Mouse (Mus musculus): ENCODE measurements at regions not wholly inside any gene's neighbourhood (a gene's known extent, or its start where the extent isn't known, plus 50 kb on each side); places are given as distances from the start of the nearest gene placed in this dataset.
A peak's percentile ranks its signal among the peaks of the same experiment; 100 is the strongest.

- Histone ChIP-seq H3K9ac (ENCODE audit: low read depth, low read length) (no peak overlapping the region), H3K4me2 (ENCODE audit: low read depth, low read length) (no peak overlapping the region), H3K9me3 (replicated peaks; ENCODE audit: control insufficient read depth, low read length) (no peaks in the 10 kb centered on the region), H3K4me3 (ENCODE audit: low read depth, low read length) (no peak overlapping the region), H3K27me3 (ENCODE audit: control insufficient read depth, insufficient read depth, low read depth, low read length) (no peaks in the 10 kb centered on the region), H3K4me1 (ENCODE audit: control insufficient read depth, low read depth, low read length) (no peaks in the 10 kb centered on the region), H3K27ac (ENCODE audit: low read length) (no peak overlapping the region), H3K36me3 (ENCODE audit: control insufficient read depth, insufficient read depth) (no peaks in the 10 kb centered on the region)
- peak; percentile 76 for ATAC-seq (ENCODE audit: low read depth)
Observed at GRCm38 (mm10) chr10:30132243-30132642, 68.1 kb downstream of the Cenpw start.

- Histone ChIP-seq H3K27ac (ENCODE audit: low read length) (no peak overlapping the region), H3K4me2 (ENCODE audit: low read depth, low read length) (no peak overlapping the region), H3K36me3 (ENCODE audit: control insufficient read depth, insufficient read depth) (no peaks in the 10 kb centered on the region), H3K4me3 (ENCODE audit: low read depth, low read length) (no peak overlapping the region), H3K9me3 (replicated peaks; ENCODE audit: control insufficient read depth, low read length) (no peaks in the 10 kb centered on the region), H3K9ac (ENCODE audit: low read depth, low read length) (no peak overlapping the region), H3K27me3 (ENCODE audit: control insufficient read depth, insufficient read depth, low read depth, low read length) (no peaks in the 10 kb centered on the region), H3K4me1 (ENCODE audit: control insufficient read depth, low read depth, low read length) (no peaks in the 10 kb centered on the region)
- no peak for ATAC-seq (ENCODE audit: low read depth)
- WGBS (ENCODE audit: insufficient replicate concordance), result 40% methylated on average over 3 of the region's 3 CpGs
Observed at GRCm38 (mm10) chr10:30110341-30110740, 90.0 kb downstream of the Cenpw start.

GRCm38 (mm10) chr10:30102443-30102842 lies 97.9 kb downstream of the Cenpw start:
- H3K9ac ChIP-seq (ENCODE audit: low read depth, low read length), result no peak overlapping the region

GRCm38 (mm10) chr10:30094603-30095002 lies 105.8 kb downstream of the Cenpw start:
- no peak overlapping the region for H3K4me3 ChIP-seq (ENCODE audit: low read depth, low read length)
- H3K9ac ChIP-seq (ENCODE audit: low read depth, low read length), result no peak overlapping the region
- H3K36me3 ChIP-seq (ENCODE audit: control insufficient read depth, insufficient read depth), result no peaks in the 10 kb centered on the region
- H3K4me2 ChIP-seq (ENCODE audit: low read depth, low read length), result no peak overlapping the region
- H3K4me1 ChIP-seq (ENCODE audit: control insufficient read depth, low read depth, low read length), result no peaks in the 10 kb centered on the region
- ATAC-seq (ENCODE audit: low read depth), result no peak
- no peaks in the 10 kb centered on the region for H3K9me3 ChIP-seq (replicated peaks; ENCODE audit: control insufficient read depth, low read length)
- no peaks in the 10 kb centered on the region for H3K27me3 ChIP-seq (ENCODE audit: control insufficient read depth, insufficient read depth, low read depth, low read length)
- no peak overlapping the region for H3K27ac ChIP-seq (ENCODE audit: low read length)

More at GRCm38 (mm10) chr10:30102443-30102842, 97.9 kb downstream of the Cenpw start:
- Histone ChIP-seq H3K4me1 (ENCODE audit: control insufficient read depth, low read depth, low read length) (no peaks in the 10 kb centered on the region), H3K4me2 (ENCODE audit: low read depth, low read length) (no peak overlapping the region), H3K36me3 (ENCODE audit: control insufficient read depth, insufficient read depth) (no peaks in the 10 kb centered on the region), H3K4me3 (ENCODE audit: low read depth, low read length) (no peak overlapping the region), H3K27me3 (ENCODE audit: control insufficient read depth, insufficient read depth, low read depth, low read length) (no peaks in the 10 kb centered on the region), H3K9me3 (replicated peaks; ENCODE audit: control insufficient read depth, low read length) (no peaks in the 10 kb centered on the region), H3K27ac (ENCODE audit: low read length) (no peak overlapping the region)
- ATAC-seq (ENCODE audit: low read depth), result no peak

- no peak overlapping the region for H3K27ac ChIP-seq (ENCODE audit: low read length)
- no peak for ATAC-seq (ENCODE audit: low read depth)
- H3K27me3 ChIP-seq (ENCODE audit: control insufficient read depth, insufficient read depth, low read depth, low read length), result no peaks in the 10 kb centered on the region
- H3K4me1 ChIP-seq (ENCODE audit: control insufficient read depth, low read depth, low read length), result no peaks in the 10 kb centered on the region
- H3K9ac ChIP-seq (ENCODE audit: low read depth, low read length), result no peak overlapping the region
- H3K36me3 ChIP-seq (ENCODE audit: control insufficient read depth, insufficient read depth), result no peaks in the 10 kb centered on the region
- no peak overlapping the region for H3K4me2 ChIP-seq (ENCODE audit: low read depth, low read length)
- no peaks in the 10 kb centered on the region for H3K9me3 ChIP-seq (replicated peaks; ENCODE audit: control insufficient read depth, low read length)
- 10% methylated on average over 1 of the region's 1 CpGs for WGBS (ENCODE audit: insufficient replicate concordance)
- H3K4me3 ChIP-seq (ENCODE audit: low read depth, low read length), result no peak overlapping the region
Observed at GRCm38 (mm10) chr10:30091549-30091948, 108.8 kb downstream of the Cenpw start.

GRCm38 (mm10) chr10:30089406-30089805 lies 111.0 kb downstream of the Cenpw start:
- Histone ChIP-seq H3K27ac (ENCODE audit: low read length) (no peak overlapping the region), H3K27me3 (ENCODE audit: control insufficient read depth, insufficient read depth, low read depth, low read length) (no peaks in the 10 kb centered on the region), H3K4me1 (ENCODE audit: control insufficient read depth, low read depth, low read length) (no peaks in the 10 kb centered on the region), H3K9ac (ENCODE audit: low read depth, low read length) (no peak overlapping the region), H3K4me2 (ENCODE audit: low read depth, low read length) (no peak overlapping the region), H3K36me3 (ENCODE audit: control insufficient read depth, insufficient read depth) (no peaks in the 10 kb centered on the region), H3K9me3 (replicated peaks; ENCODE audit: control insufficient read depth, low read length) (no peaks in the 10 kb centered on the region), H3K4me3 (ENCODE audit: low read depth, low read length) (no peak overlapping the region)
- WGBS (ENCODE audit: insufficient replicate concordance), result 37% methylated on average over 7 of the region's 7 CpGs
- peak; percentile 27; the same call in 1 of the 2 replicates for ATAC-seq (ENCODE audit: low read depth)

- Histone ChIP-seq H3K9me3 (replicated peaks; ENCODE audit: control insufficient read depth, low read length) (no peaks in the 10 kb centered on the region), H3K9ac (ENCODE audit: low read depth, low read length) (no peak overlapping the region), H3K4me3 (ENCODE audit: low read depth, low read length) (no peak overlapping the region), H3K27me3 (ENCODE audit: control insufficient read depth, insufficient read depth, low read depth, low read length) (no peaks in the 10 kb centered on the region), H3K36me3 (ENCODE audit: control insufficient read depth, insufficient read depth) (no peaks in the 10 kb centered on the region), H3K27ac (ENCODE audit: low read length) (no peak overlapping the region), H3K4me2 (ENCODE audit: low read depth, low read length) (no peak overlapping the region), H3K4me1 (ENCODE audit: control insufficient read depth, low read depth, low read length) (no peaks in the 10 kb centered on the region)
- ATAC-seq (ENCODE audit: low read depth), result no peak
- WGBS (ENCODE audit: insufficient replicate concordance), result 65% methylated on average over 5 of the region's 5 CpGs
Observed at GRCm38 (mm10) chr10:30085059-30085458, 115.3 kb downstream of the Cenpw start.

GRCm38 (mm10) chr10:30066692-30067091 lies 133.7 kb downstream of the Cenpw start:
- no peaks in the 10 kb centered on the region for H3K27me3 ChIP-seq (ENCODE audit: control insufficient read depth, insufficient read depth, low read depth, low read length)
- no peak overlapping the region for H3K27ac ChIP-seq (ENCODE audit: low read length)
- H3K36me3 ChIP-seq (ENCODE audit: control insufficient read depth, insufficient read depth), result no peaks in the 10 kb centered on the region
- H3K9me3 ChIP-seq (replicated peaks; ENCODE audit: control insufficient read depth, low read length), result no peaks in the 10 kb centered on the region
- H3K4me3 ChIP-seq (ENCODE audit: low read depth, low read length), result no peak overlapping the region
- no peak for ATAC-seq (ENCODE audit: low read depth)
- no peak overlapping the region for H3K4me2 ChIP-seq (ENCODE audit: low read depth, low read length)
- H3K9ac ChIP-seq (ENCODE audit: low read depth, low read length), result no peak overlapping the region
- no peaks in the 10 kb centered on the region for H3K4me1 ChIP-seq (ENCODE audit: control insufficient read depth, low read depth, low read length)
- WGBS (ENCODE audit: insufficient replicate concordance), result 49% methylated on average over 2 of the region's 2 CpGs

GRCm38 (mm10) chr10:30030621-30031020 lies 169.7 kb downstream of the Cenpw start:
- H3K9ac ChIP-seq (ENCODE audit: low read depth, low read length), result no peak overlapping the region
- H3K4me1 ChIP-seq (ENCODE audit: control insufficient read depth, low read depth, low read length), result no peaks in the 10 kb centered on the region
- no peak overlapping the region for H3K4me2 ChIP-seq (ENCODE audit: low read depth, low read length)
- H3K27ac ChIP-seq (ENCODE audit: low read length), result no peak overlapping the region
- 37% methylated on average over 4 of the region's 4 CpGs for WGBS (ENCODE audit: insufficient replicate concordance)
- H3K4me3 ChIP-seq (ENCODE audit: low read depth, low read length), result no peak overlapping the region
- no peaks in the 10 kb centered on the region for H3K36me3 ChIP-seq (ENCODE audit: control insufficient read depth, insufficient read depth)
- no peak for ATAC-seq (ENCODE audit: low read depth)
- H3K27me3 ChIP-seq (ENCODE audit: control insufficient read depth, insufficient read depth, low read depth, low read length), result no peaks in the 10 kb centered on the region
- no peaks in the 10 kb centered on the region for H3K9me3 ChIP-seq (replicated peaks; ENCODE audit: control insufficient read depth, low read length)
